Mouse (Mus musculus) erythroblast, embryonic 14.5 days (primary cell): ENCODE results near the gene Rdx.

ENCODE experiments used
- GATA1 ChIP-seq: IDR thresholded peaks from 2 replicates; pipeline ENCODE4 v1.6.1; 2012; ENCODE audit warnings: low read length, inconsistent platforms, mixed read lengths
- TAL1 ChIP-seq: IDR thresholded peaks from 3 replicates; pipeline ENCODE4 v1.6.1; 2012; ENCODE audit warnings: low read length, inconsistent platforms, mixed read lengths

DNA sequence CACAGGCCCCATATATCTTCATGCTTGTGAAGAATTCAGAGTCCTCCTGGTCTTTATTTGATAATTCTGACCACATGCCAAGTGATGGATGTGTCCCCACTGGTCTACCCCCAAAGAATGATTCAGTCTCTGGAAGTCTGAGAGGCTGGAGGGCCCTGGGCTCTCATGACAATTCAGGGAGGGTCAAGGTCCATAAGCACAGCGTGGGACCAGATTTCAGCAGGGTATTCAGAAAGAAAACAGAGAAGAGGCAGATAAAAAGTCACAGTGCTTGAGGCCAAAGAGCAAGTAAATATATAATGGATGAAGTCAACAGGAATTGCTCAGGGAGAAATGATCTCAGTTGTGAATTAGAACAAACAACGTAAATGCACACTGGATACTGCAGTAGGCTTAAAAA lies 15.5 kb upstream of the Rdx start:
- no peak for TF ChIP-seq GATA1
- no peak for TF ChIP-seq TAL1
